Mouse (Mus musculus): ENCODE results near the gene Utp4. TPM values are rescaled to one million over a fixed set of nuclear protein-coding genes. Genes with fewer than 3 reads are reported as not detected.

The Utp4 gene
- total and polyA plus RNA-seq, 3 experiments: 123 to 218 (median 174) TPM

- peaks cover 3 to 4% of the 10 kb centered on the region in 2 experiments; a peak in 2 of 4 replicates for H3K4me1 ChIP-seq (ENCODE audit: control insufficient read depth in 1 of 2, insufficient read depth in 2 of 2, low read length in 2 of 2)
- TF ChIP-seq POLR2AphosphoS5 (IDR thresholded peaks at IDR 0.05; ENCODE audit: borderline replicate concordance, low read depth, low read length): no peak
- TF ChIP-seq CHD1 (IDR thresholded peaks at IDR 0.05; ENCODE audit: low read depth, low read length): no peak
- TF ChIP-seq USF2 (IDR thresholded peaks at IDR 0.05; ENCODE audit: borderline replicate concordance in 1 of 2, insufficient read depth in 1 of 2, low read depth in 1 of 2, low read length in 2 of 2): no peak
- TF ChIP-seq CTCF (IDR thresholded peaks at IDR 0.05 in 2 of 3, conservative IDR thresholded peaks at IDR 0.05 in 1 of 3; ENCODE audit: control insufficient read depth in 1 of 3, insufficient read depth in 1 of 3, low read depth in 2 of 3, low read length in 3 of 3, poor library complexity in 1 of 3, severe bottlenecking in 1 of 3): no peak
- TF ChIP-seq HCFC1 (IDR thresholded peaks at IDR 0.05; ENCODE audit: low read depth, low read length): no peak
- TF ChIP-seq MXI1 (IDR thresholded peaks at IDR 0.05; ENCODE audit: low read depth, low read length): no peak
- TF ChIP-seq E2F4 (IDR thresholded peaks at IDR 0.05; ENCODE audit: borderline replicate concordance, low read depth, low read length): no peak
- no peak for TF ChIP-seq USF1 (IDR thresholded peaks at IDR 0.05; ENCODE audit: low read depth, low read length)
- TF ChIP-seq GATA1 (IDR thresholded peaks at IDR 0.05; ENCODE audit: low read depth, low read length): no peak
- TF ChIP-seq MYC (IDR thresholded peaks at IDR 0.05; ENCODE audit: low read depth, low read length): no peak
- no peaks in the 10 kb centered on the region for H3K27me3 ChIP-seq (ENCODE audit: control insufficient read depth in 1 of 2, insufficient read depth in 2 of 2, low read length in 2 of 2)
- H3K27ac ChIP-seq (ENCODE audit: control insufficient read depth, low read depth, low read length): no peak overlapping the region
- H3K36me3 ChIP-seq (ENCODE audit: control insufficient read depth in 1 of 2, insufficient read depth in 2 of 2, low read length in 2 of 2): peaks cover 0 to 4% of the 10 kb centered on the region in 2 experiments; a peak in 2 of 4 replicates
- H3K9me3 ChIP-seq (replicated peaks; ENCODE audit: insufficient read depth, low read length): no peaks in the 10 kb centered on the region
- no peak for DNase-seq (ENCODE audit: low read depth, low spot score)
- H3K4me3 ChIP-seq (ENCODE audit: control insufficient read depth in 1 of 2, insufficient read depth in 1 of 2, low read depth in 2 of 2, low read length in 2 of 2): no peak overlapping the region
- H3K79me2 ChIP-seq (ENCODE audit: control insufficient read depth, insufficient read depth, low read length, poor library complexity): no peaks in the 10 kb centered on the region; the same call in 1 of the 2 replicates
- no peak overlapping the region for H3K9ac ChIP-seq (ENCODE audit: control insufficient read depth, low read depth, low read length, poor library complexity, severe bottlenecking)
Measured at GRCm38 (mm10) chr8:106941806-106942205, 48.4 kb downstream of the Utp4 start.

DNA sequence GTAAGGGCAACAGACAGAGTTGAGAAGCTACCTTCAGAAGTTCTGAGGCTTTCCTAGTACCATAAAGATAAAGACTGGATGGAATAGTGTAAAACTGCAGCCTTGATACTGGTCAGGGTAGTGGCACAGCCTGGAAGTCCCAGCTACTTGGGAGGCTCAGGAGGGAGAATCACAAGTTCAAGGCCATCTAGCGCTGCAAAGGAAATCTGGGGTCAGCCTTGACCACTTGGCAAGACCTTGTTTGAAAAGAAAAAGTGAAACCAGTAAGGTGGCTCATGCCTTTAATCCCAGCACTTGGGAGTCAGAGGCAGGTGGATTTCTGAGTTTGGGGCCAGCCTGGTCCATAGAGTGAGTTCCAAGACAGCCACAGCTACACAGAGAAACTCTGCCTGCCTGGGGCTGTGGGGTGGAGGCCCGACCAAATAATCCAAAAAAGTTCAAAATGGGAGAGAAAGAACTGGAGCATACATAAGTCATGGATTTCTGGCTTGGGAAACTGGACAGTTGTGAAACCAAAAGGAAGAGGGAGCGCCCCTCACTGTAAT lies 50.5 kb downstream of the Utp4 start:
- Histone ChIP-seq H3K4me3 (ENCODE audit: control insufficient read depth in 1 of 2, insufficient read depth in 1 of 2, low read depth in 2 of 2, low read length in 2 of 2) (no peak overlapping the region), H3K27me3 (ENCODE audit: control insufficient read depth in 1 of 2, insufficient read depth in 2 of 2, low read length in 2 of 2) (no peaks in the 10 kb centered on the region), H3K9ac (ENCODE audit: control insufficient read depth, low read depth, low read length, poor library complexity, severe bottlenecking) (no peak overlapping the region), H3K27ac (ENCODE audit: control insufficient read depth, low read depth, low read length) (no peak overlapping the region), H3K9me3 (replicated peaks; ENCODE audit: insufficient read depth, low read length) (no peaks in the 10 kb centered on the region), H3K36me3 (ENCODE audit: control insufficient read depth in 1 of 2, insufficient read depth in 2 of 2, low read length in 2 of 2) (no peaks in the 10 kb centered on the region; a peak in 1 of 4 replicates), H3K4me1 (ENCODE audit: control insufficient read depth in 1 of 2, insufficient read depth in 2 of 2, low read length in 2 of 2) (no peaks in the 10 kb centered on the region; a peak in 1 of 4 replicates), H3K79me2 (ENCODE audit: control insufficient read depth, insufficient read depth, low read length, poor library complexity) (no peaks in the 10 kb centered on the region; the same call in 1 of the 2 replicates)
- TF ChIP-seq ELF1 (IDR thresholded peaks at IDR 0.05; ENCODE audit: low read depth, low read length) (no peak), EP300 (IDR thresholded peaks at IDR 0.05; ENCODE audit: low read depth in 1 of 2, low read length in 2 of 2) (no peak), NRF1 (IDR thresholded peaks at IDR 0.05; ENCODE audit: insufficient read depth, low read depth, low read length, poor library complexity, severe bottlenecking) (no peak), MYB (IDR thresholded peaks at IDR 0.05; ENCODE audit: low read depth, low read length) (no peak), CHD1 (IDR thresholded peaks at IDR 0.05; ENCODE audit: low read depth, low read length) (no peak), MAZ (IDR thresholded peaks at IDR 0.05; ENCODE audit: low read depth, low read length) (no peak), POLR2AphosphoS5 (IDR thresholded peaks at IDR 0.05; ENCODE audit: borderline replicate concordance, low read depth, low read length) (no peak), CTCF (IDR thresholded peaks at IDR 0.05 in 2 of 3, conservative IDR thresholded peaks at IDR 0.05 in 1 of 3; ENCODE audit: control insufficient read depth in 1 of 3, insufficient read depth in 1 of 3, low read depth in 2 of 3, low read length in 3 of 3, poor library complexity in 1 of 3, severe bottlenecking in 1 of 3) (no peak), MEF2A (IDR thresholded peaks at IDR 0.05; ENCODE audit: extremely low read depth, insufficient replicate concordance, low read depth, low read length, poor library complexity, severe bottlenecking) (no peak)
- DNase-seq (ENCODE audit: low read depth, low spot score): no peak
